Mouse (Mus musculus): ENCODE results near the gene Zfp11. TPM values are rescaled to one million over a fixed set of nuclear protein-coding genes. Genes with fewer than 3 reads are reported as not detected.
"Not testable (repeated sequence)": the region's sequence is repeated elsewhere in the genome, so short reads cannot be mapped to it uniquely, and the experiment has no call there.

Gene Zfp11
- polyA plus RNA-seq, 1 experiment: 5.7 TPM

DNA sequence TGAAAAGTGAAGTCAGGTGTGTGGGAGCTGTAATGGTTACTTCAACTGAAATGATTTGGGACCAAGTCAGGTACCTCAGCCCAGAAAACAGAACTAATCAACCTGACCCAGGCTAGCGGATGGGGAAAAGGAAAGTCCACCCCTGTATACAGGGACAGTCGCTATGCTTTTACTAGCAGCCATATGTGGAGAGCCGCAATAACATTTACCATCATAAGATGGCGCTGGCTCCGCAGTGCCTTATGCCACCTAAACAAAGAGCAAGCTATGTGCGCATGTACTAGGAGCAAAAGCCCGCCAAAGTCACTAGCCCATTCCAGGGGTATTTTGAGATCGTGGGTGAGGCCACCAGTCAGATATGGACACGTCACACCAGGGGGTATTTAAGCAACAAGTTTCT, 49.3 kb downstream of the Zfp11 start:
- not testable (repeated sequence) for DNase-seq (ENCODE audit: extremely low spot score in 1 of 2, low spot score in 1 of 2)

DNA sequence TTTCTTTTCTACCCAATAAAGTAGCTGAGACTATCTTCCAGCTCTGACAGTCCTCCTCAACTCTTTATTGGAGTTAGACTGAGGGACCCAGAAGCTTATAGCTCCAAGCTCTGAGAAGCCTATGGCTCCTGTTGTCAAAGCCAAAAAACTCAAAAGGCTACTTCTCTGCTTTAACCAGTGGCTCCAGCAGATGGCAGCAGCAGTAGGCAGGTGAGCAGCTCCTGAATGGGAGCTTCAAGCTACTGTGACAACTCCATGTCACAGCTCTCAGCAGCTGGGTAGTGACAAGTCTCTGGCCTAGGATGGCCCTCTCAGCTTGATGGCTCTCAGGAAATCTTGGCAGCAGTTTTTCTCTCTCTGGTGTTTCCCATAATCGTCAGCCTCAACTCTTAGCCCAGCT, 58.8 kb downstream of the Zfp11 start:
- peak in 1 of 2 experiments; percentile 90 for DNase-seq (ENCODE audit: extremely low spot score in 1 of 2, low spot score in 1 of 2)

DNA sequence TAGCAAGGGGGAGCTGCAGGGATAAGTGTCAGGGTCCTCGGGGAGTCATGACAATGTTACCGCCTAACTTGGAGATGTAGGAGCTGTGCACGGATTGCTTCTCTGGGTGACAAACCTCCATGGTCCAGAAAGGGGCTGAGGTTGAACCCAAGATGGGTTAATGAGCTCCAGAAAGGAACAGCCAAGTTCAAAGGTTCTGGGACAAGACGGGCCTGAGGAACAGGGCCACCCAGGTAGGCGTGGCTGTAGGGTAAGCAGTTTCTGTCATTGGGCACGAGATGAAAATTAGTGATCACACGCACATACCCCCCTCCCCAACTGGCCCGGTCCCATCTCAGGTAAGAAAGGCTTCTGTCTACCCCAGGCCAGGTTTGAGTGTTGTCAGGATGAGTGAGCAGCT, 62.4 kb downstream of the Zfp11 start:
- no peak for DNase-seq (ENCODE audit: extremely low spot score in 1 of 2, low spot score in 1 of 2)

Other genes with a start within 250 kb of the Zfp11 start
- gene Sfswap, start 168.9 kb downstream of the Zfp11 start, polyA plus RNA-seq (2012; rRNA removed): 153 and 160 TPM in 2 replicates
- 57.6 and 68.4 TPM in 2 replicates for gene Mmp17, start 85.9 kb downstream of the Zfp11 start, polyA plus RNA-seq (2012; rRNA removed)
- 0.08 TPM in 1 of 2 replicates, not detected in the other for gene Sept14, start 38.4 kb upstream of the Zfp11 start, polyA plus RNA-seq (2012; rRNA removed)
- 104 and 105 TPM in 2 replicates for gene Mrps17, start 45.4 kb upstream of the Zfp11 start, polyA plus RNA-seq (2012; rRNA removed)
- gene Nipsnap2, start 55.0 kb upstream of the Zfp11 start, polyA plus RNA-seq (2012; rRNA removed): 118 and 124 TPM in 2 replicates
- 18.9 and 25.2 TPM in 2 replicates for gene Psph, start 117.3 kb upstream of the Zfp11 start, polyA plus RNA-seq (2012; rRNA removed)
- 17.9 and 18.0 TPM in 2 replicates for gene Sumf2, start 176.9 kb upstream of the Zfp11 start, polyA plus RNA-seq (2012; rRNA removed)
- gene Chchd2, start 217.4 kb upstream of the Zfp11 start, polyA plus RNA-seq (2012; rRNA removed): 775 and 986 TPM in 2 replicates
- gene Zbed5, start 225.6 kb upstream of the Zfp11 start, polyA plus RNA-seq (2012; rRNA removed): 6.1 and 7.5 TPM in 2 replicates
- gene Phkg1, start 228.4 kb upstream of the Zfp11 start, polyA plus RNA-seq (2012; rRNA removed): 28.0 and 35.5 TPM in 2 replicates
- 4.1 and 4.7 TPM in 2 replicates for gene Nupr1l, start 238.4 kb upstream of the Zfp11 start, polyA plus RNA-seq (2012; rRNA removed)